Mouse (Mus musculus): ENCODE measurements around the gene Gucy1b2.

- TF ChIP-seq GATA1 (IDR thresholded peaks at IDR 0.05; ENCODE audit: borderline replicate concordance, low read length) (no peak), FLI1 (IDR thresholded peaks at IDR 0.05; ENCODE audit: low read length) (no peak)
These were observed 33.8 kb downstream of the Gucy1b2 start for GRCm38 (mm10) chr14:62422265-62422664.

Data from megakaryocyte, embryonic 14.5 days (primary cell).